Mouse (Mus musculus) cerebellum, adult 2 months (tissue): ENCODE measurements around the gene Faim.

Source experiments
- CTCF ChIP-seq: fragments of 200-500 bp; IDR thresholded peaks from 2 replicates; pipeline ENCODE4 v1.5.1; 2011; ENCODE audit warnings: low read depth, mild to moderate bottlenecking, control low read depth, low read length, moderate library complexity, borderline replicate concordance; ENCODE audit not compliant: insufficient read depth
- POLR2A ChIP-seq: fragments of 200-500 bp; IDR thresholded peaks from 2 replicates; pipeline ENCODE4 v1.6.1; 2011; ENCODE audit warnings: low read length, control low read depth, borderline replicate concordance; ENCODE audit not compliant: insufficient read depth

DNA sequence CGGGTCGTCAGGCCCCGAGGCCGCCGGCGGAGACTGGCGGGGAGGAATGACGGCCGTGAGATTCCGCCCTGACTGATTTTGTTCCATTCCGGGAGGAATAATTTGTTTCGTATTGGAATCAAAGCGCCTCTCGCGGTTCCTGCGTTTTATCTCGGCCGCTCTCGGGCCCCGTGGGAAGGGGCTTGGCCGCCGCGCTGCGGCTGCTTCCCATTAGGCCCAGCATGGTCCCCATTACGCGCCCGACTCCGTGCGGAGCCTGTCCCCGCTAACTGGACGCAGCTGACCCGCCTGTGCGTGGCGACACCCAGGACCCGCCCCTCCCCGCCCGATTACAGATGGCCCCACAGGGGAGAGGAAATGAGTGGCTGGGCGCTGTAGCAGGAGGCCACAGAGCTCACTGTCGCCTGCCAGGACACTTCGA lies 13.1 kb upstream of the Faim start:
- TF ChIP-seq CTCF, result no peak
- TF ChIP-seq POLR2A, result no peak
